Mouse (Mus musculus): ENCODE results near the gene Ddit4.
A peak's percentile ranks its signal among the peaks of the same experiment; 100 is the strongest.

- TF ChIP-seq CTCF (IDR thresholded peaks at IDR 0.05): no peak
- TF ChIP-seq EP300 (IDR thresholded peaks at IDR 0.05): peak; percentile 67
Observed at GRCm38 (mm10) chr10:59972534-59972933, 20.9 kb upstream of the Ddit4 start.

All from lung, postnatal 0 days (tissue).